Mouse (Mus musculus): ENCODE data around the gene Dusp3.

DNA sequence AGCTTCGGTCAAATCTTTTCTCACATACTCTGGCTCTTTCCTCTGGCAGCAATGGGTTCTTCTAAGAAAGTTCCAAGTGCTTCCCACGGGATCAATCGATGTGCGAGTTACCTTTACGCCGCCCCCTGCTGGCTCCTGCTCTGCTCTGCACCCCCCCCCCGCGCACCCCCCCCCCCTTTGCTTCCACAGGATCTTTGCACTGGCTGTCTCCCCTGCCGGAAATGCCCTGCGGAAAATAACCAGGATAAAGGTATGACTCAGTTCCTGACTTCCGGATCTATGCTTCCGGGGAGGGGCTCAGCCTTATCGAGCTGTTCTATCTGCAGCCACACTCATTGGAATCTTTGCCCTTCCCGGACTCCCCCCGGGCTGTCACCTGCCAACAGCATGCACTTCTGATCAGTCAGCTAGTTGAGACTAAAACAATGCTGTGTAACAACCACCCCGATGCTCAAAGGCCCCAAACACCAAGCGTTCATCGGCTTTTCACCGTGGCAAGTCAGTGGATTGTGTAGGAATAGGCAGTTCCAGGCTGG is 62.3 kb downstream of the Dusp3 start:
- TF ChIP-seq CTCF (IDR thresholded peaks at IDR 0.05; ENCODE audit: low read depth), result no peak
- TF ChIP-seq EP300 (IDR thresholded peaks at IDR 0.05; ENCODE audit: low read depth), result no peak

All from liver, postnatal 0 days (tissue).